Mouse (Mus musculus): ENCODE measurements at regions not wholly inside any gene's neighbourhood (a gene's known extent, or its start where the extent isn't known, plus 50 kb on each side); places are given as distances from the start of the nearest gene placed in this dataset.

DNA sequence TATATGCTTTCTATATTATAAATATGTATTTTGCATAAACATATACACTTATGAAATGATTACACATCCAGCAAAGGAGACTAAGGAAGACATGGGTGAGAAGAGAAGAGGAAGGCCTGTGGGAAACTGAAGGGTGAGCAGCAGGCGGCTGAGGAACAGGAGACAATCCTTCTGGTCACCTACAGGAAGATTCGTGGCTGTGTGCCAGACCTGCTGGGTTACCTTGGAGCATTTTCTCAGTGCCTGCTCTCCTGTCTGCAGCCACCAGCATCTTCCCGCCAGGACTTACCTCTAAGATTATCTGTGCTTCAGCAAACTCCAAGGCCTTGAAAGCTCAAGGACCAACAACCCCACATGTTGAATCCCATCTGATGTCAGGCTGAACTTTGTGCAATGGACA lies 258.3 kb upstream of the 3110018I06Rik start:
- no peaks in the 10 kb centered on the region for H3K36me3 ChIP-seq
- no peaks in the 10 kb centered on the region for H3K9me3 ChIP-seq
- H3K4me3 ChIP-seq (replicated peaks) = no peak overlapping the region
- H3K9ac ChIP-seq = no peak overlapping the region
- H3K27ac ChIP-seq = no peak overlapping the region
- no peak overlapping the region for H3K4me2 ChIP-seq
- H3K4me1 ChIP-seq = no peaks in the 10 kb centered on the region
- H3K27me3 ChIP-seq (replicated peaks) = no peaks in the 10 kb centered on the region
- ATAC-seq (ENCODE audit: insufficient read depth, low FRiP score, low read depth) = no peak
- 89% methylated on average over 3 of the region's 3 CpGs for WGBS

- Histone ChIP-seq H3K4me1 (no peaks in the 10 kb centered on the region), H3K27me3 (replicated peaks) (no peaks in the 10 kb centered on the region), H3K9me3 (no peaks in the 10 kb centered on the region), H3K36me3 (no peaks in the 10 kb centered on the region), H3K4me2 (no peak overlapping the region), H3K27ac (no peak overlapping the region), H3K4me3 (replicated peaks) (no peak overlapping the region), H3K9ac (no peak overlapping the region)
- ATAC-seq (ENCODE audit: insufficient read depth, low FRiP score, low read depth) = no peak
- 17% methylated on average over 1 of the region's 1 CpGs for WGBS
Measured at GRCm38 (mm10) chr12:107231629-107232028, 256.8 kb upstream of the 3110018I06Rik start.

GRCm38 (mm10) chr12:107250747-107251470 lies 237.5 kb upstream of the 3110018I06Rik start:
- 67% methylated on average over 9 of the region's 9 CpGs for WGBS
- no peaks in the 10 kb centered on the region for H3K27me3 ChIP-seq (replicated peaks)
- no peaks in the 10 kb centered on the region for H3K9me3 ChIP-seq
- no peak overlapping the region for H3K4me3 ChIP-seq (replicated peaks)
- H3K36me3 ChIP-seq = no peaks in the 10 kb centered on the region
- no peak overlapping the region for H3K9ac ChIP-seq
- H3K4me2 ChIP-seq = no peak overlapping the region
- no peak overlapping the region for H3K27ac ChIP-seq
- no peak for ATAC-seq (ENCODE audit: insufficient read depth, low FRiP score, low read depth)
- 0 out of 2 replicates have a peak, but pooled peaks cover 3% of the 10 kb centered on the region for H3K4me1 ChIP-seq

- WGBS = 72% methylated on average over 15 of the region's 15 CpGs
- H3K36me3 ChIP-seq = no peaks in the 10 kb centered on the region
- no peak for ATAC-seq (ENCODE audit: insufficient read depth, low FRiP score, low read depth)
- 0 out of 2 replicates have a peak, but pooled peaks cover 3% of the 10 kb centered on the region for H3K4me1 ChIP-seq
- no peak overlapping the region for H3K9ac ChIP-seq
- no peak overlapping the region for H3K4me3 ChIP-seq (replicated peaks)
- H3K4me2 ChIP-seq = no peak overlapping the region
- no peaks in the 10 kb centered on the region for H3K27me3 ChIP-seq (replicated peaks)
- no peak overlapping the region for H3K27ac ChIP-seq
- H3K9me3 ChIP-seq = no peaks in the 10 kb centered on the region
Measured at GRCm38 (mm10) chr12:107251981-107252380, 236.5 kb upstream of the 3110018I06Rik start.

GRCm38 (mm10) chr12:107262076-107262475 lies 226.4 kb upstream of the 3110018I06Rik start:
- Histone ChIP-seq H3K4me1 (no peaks in the 10 kb centered on the region), H3K27ac (no peak overlapping the region), H3K9ac (no peak overlapping the region), H3K27me3 (replicated peaks) (no peaks in the 10 kb centered on the region), H3K9me3 (no peaks in the 10 kb centered on the region), H3K4me2 (no peak overlapping the region), H3K4me3 (replicated peaks) (no peak overlapping the region), H3K36me3 (no peaks in the 10 kb centered on the region)
- 85% methylated on average over 5 of the region's 5 CpGs for WGBS
- ATAC-seq (ENCODE audit: insufficient read depth, low FRiP score, low read depth) = 0 out of 2 replicates have a peak, but pooled peaks have one; percentile 31

DNA sequence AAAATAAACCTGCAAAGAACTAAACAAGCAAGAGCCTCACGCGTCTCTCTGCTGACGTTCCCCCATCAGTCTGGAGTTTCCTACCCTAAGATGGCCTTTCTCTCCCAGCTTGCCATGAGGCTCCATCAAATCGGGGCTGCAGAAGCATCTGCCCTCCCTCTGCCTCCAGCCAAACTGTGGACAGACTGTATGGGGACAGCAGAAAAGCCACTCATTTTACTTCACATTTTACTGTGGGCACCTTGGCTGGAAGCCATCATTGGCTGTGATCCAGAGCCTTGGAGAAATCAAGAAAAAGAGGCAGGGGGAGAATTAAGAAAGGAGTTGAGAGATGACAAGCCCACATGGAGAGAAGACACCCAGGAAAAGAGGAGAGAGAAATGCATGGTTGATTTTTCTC lies 225.9 kb upstream of the 3110018I06Rik start:
- no peaks in the 10 kb centered on the region for H3K4me1 ChIP-seq
- no peaks in the 10 kb centered on the region for H3K27me3 ChIP-seq (replicated peaks)
- H3K4me2 ChIP-seq = no peak overlapping the region
- H3K4me3 ChIP-seq (replicated peaks) = no peak overlapping the region
- 72% methylated on average over 4 of the region's 4 CpGs for WGBS
- ATAC-seq (ENCODE audit: insufficient read depth, low FRiP score, low read depth) = no peak
- no peak overlapping the region for H3K9ac ChIP-seq
- no peaks in the 10 kb centered on the region for H3K36me3 ChIP-seq
- no peak overlapping the region for H3K27ac ChIP-seq
- H3K9me3 ChIP-seq = no peaks in the 10 kb centered on the region

GRCm38 (mm10) chr12:107266696-107267095 lies 221.7 kb upstream of the 3110018I06Rik start:
- no peak for ATAC-seq (ENCODE audit: insufficient read depth, low FRiP score, low read depth)
- Histone ChIP-seq H3K36me3 (no peaks in the 10 kb centered on the region), H3K27me3 (replicated peaks) (no peaks in the 10 kb centered on the region), H3K9ac (no peak overlapping the region), H3K4me1 (no peaks in the 10 kb centered on the region), H3K9me3 (no peaks in the 10 kb centered on the region), H3K4me2 (no peak overlapping the region), H3K27ac (no peak overlapping the region), H3K4me3 (replicated peaks) (no peak overlapping the region)
- WGBS = 57% methylated on average over 2 of the region's 2 CpGs

GRCm38 (mm10) chr12:107285622-107286021 lies 202.8 kb upstream of the 3110018I06Rik start:
- no peaks in the 10 kb centered on the region for H3K27me3 ChIP-seq (replicated peaks)
- no peaks in the 10 kb centered on the region for H3K9me3 ChIP-seq
- ATAC-seq (ENCODE audit: insufficient read depth, low FRiP score, low read depth) = no peak
- H3K27ac ChIP-seq = no peak overlapping the region
- 63% methylated on average over 9 of the region's 9 CpGs for WGBS
- H3K36me3 ChIP-seq = no peaks in the 10 kb centered on the region
- H3K4me2 ChIP-seq = no peak overlapping the region
- no peaks in the 10 kb centered on the region for H3K4me1 ChIP-seq
- H3K9ac ChIP-seq = no peak overlapping the region
- no peak overlapping the region for H3K4me3 ChIP-seq (replicated peaks)

DNA sequence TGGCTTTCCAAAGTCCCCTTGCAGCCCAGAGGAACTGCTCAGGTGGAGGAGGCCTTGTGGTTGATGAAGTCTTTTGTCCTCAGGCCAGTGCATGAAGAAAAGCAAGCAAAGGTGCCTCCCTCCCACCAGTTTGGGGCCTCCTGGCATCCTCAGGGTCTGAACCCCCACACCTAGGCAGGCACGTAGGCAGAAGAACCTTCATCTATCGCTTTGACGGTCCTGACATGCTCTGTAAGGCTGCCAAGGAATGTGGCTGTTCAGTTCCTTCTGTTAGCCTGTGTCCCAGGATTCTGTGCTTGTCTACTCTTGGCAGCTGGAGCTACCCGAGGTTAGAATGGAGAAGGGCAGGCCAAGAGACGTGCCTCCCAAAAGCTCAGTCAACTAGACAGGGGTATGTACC lies 197.1 kb upstream of the 3110018I06Rik start:
- Histone ChIP-seq H3K27me3 (replicated peaks) (no peaks in the 10 kb centered on the region), H3K27ac (no peak overlapping the region), H3K4me2 (no peak overlapping the region), H3K36me3 (no peaks in the 10 kb centered on the region), H3K4me1 (no peaks in the 10 kb centered on the region), H3K9me3 (no peaks in the 10 kb centered on the region), H3K4me3 (replicated peaks) (no peak overlapping the region), H3K9ac (no peak overlapping the region)
- ATAC-seq (ENCODE audit: insufficient read depth, low FRiP score, low read depth) = no peak
- WGBS = 71% methylated on average over 5 of the region's 5 CpGs

- no peaks in the 10 kb centered on the region for H3K27me3 ChIP-seq (replicated peaks)
- H3K27ac ChIP-seq = no peak overlapping the region
- H3K4me2 ChIP-seq = no peak overlapping the region
- no peak for ATAC-seq (ENCODE audit: insufficient read depth, low FRiP score, low read depth)
- no peak overlapping the region for H3K4me3 ChIP-seq (replicated peaks)
- WGBS = 20% methylated on average over 15 of the region's 15 CpGs
- no peak overlapping the region for H3K9ac ChIP-seq
- H3K4me1 ChIP-seq = no peaks in the 10 kb centered on the region
- H3K9me3 ChIP-seq = no peaks in the 10 kb centered on the region
- H3K36me3 ChIP-seq = no peaks in the 10 kb centered on the region
Measured at GRCm38 (mm10) chr12:107307094-107307740, 181.2 kb upstream of the 3110018I06Rik start.

GRCm38 (mm10) chr12:107315446-107315845 lies 173.0 kb upstream of the 3110018I06Rik start:
- Histone ChIP-seq H3K36me3 (no peaks in the 10 kb centered on the region), H3K9me3 (no peaks in the 10 kb centered on the region), H3K27ac (no peak overlapping the region), H3K4me2 (no peak overlapping the region), H3K4me3 (replicated peaks) (no peak overlapping the region), H3K27me3 (replicated peaks) (no peaks in the 10 kb centered on the region), H3K4me1 (no peaks in the 10 kb centered on the region), H3K9ac (no peak overlapping the region)
- WGBS = 88% methylated on average over 4 of the region's 4 CpGs
- no peak for ATAC-seq (ENCODE audit: insufficient read depth, low FRiP score, low read depth)

DNA sequence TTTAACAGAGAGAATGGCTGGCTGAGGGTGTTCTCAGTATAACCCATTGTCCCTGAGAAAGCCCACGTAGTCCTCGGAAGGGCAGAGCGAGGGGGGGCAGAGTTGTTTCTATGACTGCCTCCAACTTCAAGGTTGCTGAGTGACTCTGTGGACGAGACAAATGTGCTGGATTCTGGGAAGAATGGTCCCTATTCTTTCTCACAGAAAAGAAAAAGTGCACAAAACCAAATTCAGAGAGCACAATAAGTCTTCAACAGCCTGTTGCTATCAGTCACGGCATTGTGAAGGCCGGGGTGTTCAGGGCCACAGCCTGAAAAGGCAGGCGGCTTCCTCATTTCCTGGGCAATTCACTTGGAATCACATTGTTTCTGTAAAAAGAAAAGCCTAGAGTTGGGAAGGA lies 165.6 kb upstream of the 3110018I06Rik start:
- Histone ChIP-seq H3K36me3 (no peaks in the 10 kb centered on the region), H3K4me2 (no peak overlapping the region), H3K4me3 (replicated peaks) (no peak overlapping the region), H3K9ac (no peak overlapping the region), H3K27me3 (replicated peaks) (no peaks in the 10 kb centered on the region), H3K4me1 (no peaks in the 10 kb centered on the region), H3K27ac (no peak overlapping the region), H3K9me3 (no peaks in the 10 kb centered on the region)
- ATAC-seq (ENCODE audit: insufficient read depth, low FRiP score, low read depth) = no peak
- 80% methylated on average over 7 of the region's 7 CpGs for WGBS
